Mouse (Mus musculus) C2C12 (cell line): ENCODE measurements at regions not wholly inside any gene's neighbourhood (a gene's known extent, or its start where the extent isn't known, plus 50 kb on each side); places are given as distances from the start of the nearest gene placed in this dataset.

ENCODE experiments used
- H3K27me3 ChIP-seq: one replicate; pipeline ENCODE4 v1.6.1; 2011; ENCODE audit not compliant: control insufficient read depth, insufficient read depth, insufficient read length
- H3K36me3 ChIP-seq: one replicate; pipeline ENCODE4 v1.6.1; 2011; ENCODE audit not compliant: control insufficient read depth, insufficient read depth
- H3K4me3 ChIP-seq: one replicate; pipeline ENCODE4 v1.5.1; 2011; ENCODE audit warnings: mild to moderate bottlenecking, control low read depth; ENCODE audit not compliant: poor library complexity, insufficient read depth, severe bottlenecking
- H3K79me2 ChIP-seq: one replicate; pipeline ENCODE4 v1.6.1; 2011; ENCODE audit not compliant: control insufficient read depth, insufficient read depth
- H3K79me3 ChIP-seq: one replicate; pipeline ENCODE4 v1.6.1; 2011; ENCODE audit warnings: low read depth, control low read depth
- H3ac ChIP-seq: one replicate; pipeline ENCODE3; 2011; ENCODE audit warnings: low read depth; ENCODE audit not compliant: control insufficient read depth, insufficient read length
- CEBPB ChIP-seq: IDR thresholded peaks from one replicate; pipeline ENCODE4 v1.6.1; 2011; ENCODE audit warnings: low read depth, mild to moderate bottlenecking, control low read depth, moderate library complexity
- CTCF ChIP-seq: IDR thresholded peaks from one replicate; pipeline ENCODE4 v1.5.1; 2011; ENCODE audit not compliant: control insufficient read depth, insufficient read depth, insufficient read length
- FOSL1 ChIP-seq: IDR thresholded peaks from one replicate; pipeline ENCODE4 v1.8.0; 2011; ENCODE audit warnings: mild to moderate bottlenecking, low read length; ENCODE audit not compliant: poor library complexity, insufficient read depth, severe bottlenecking
- MAX ChIP-seq: IDR thresholded peaks from one replicate; pipeline ENCODE4 v1.6.1; 2011; ENCODE audit warnings: mild to moderate bottlenecking, control low read depth
- MYOD1 ChIP-seq: IDR thresholded peaks from one replicate; pipeline ENCODE4 v1.6.1; 2011; ENCODE audit warnings: low read depth; ENCODE audit not compliant: control insufficient read depth, insufficient read length
- MYOG ChIP-seq: IDR thresholded peaks from one replicate; pipeline ENCODE4 v1.6.1; 2011; ENCODE audit not compliant: control insufficient read depth, insufficient read length; ENCODE audit errors: extremely low read depth
- USF1 ChIP-seq: IDR thresholded peaks from one replicate; pipeline ENCODE4 v1.6.1; 2011; ENCODE audit warnings: low read depth, mild to moderate bottlenecking, control low read depth, moderate library complexity

GRCm38 (mm10) chr19:27563592-27563991 lies 134.0 kb upstream of the Pum3 start:
- H3K27me3 ChIP-seq, result no peaks in the 10 kb centered on the region
- no peaks in the 10 kb centered on the region for H3K36me3 ChIP-seq
- no peak overlapping the region for H3K4me3 ChIP-seq
- no peak for TF ChIP-seq CTCF
- no peak for TF ChIP-seq USF1
- TF ChIP-seq FOSL1, result no peak
- TF ChIP-seq CEBPB, result no peak
- no peak for TF ChIP-seq MYOG
- TF ChIP-seq MYOD1, result no peak
- no peak for TF ChIP-seq MAX
- H3K79me2 ChIP-seq, result no peaks in the 10 kb centered on the region
- H3K79me3 ChIP-seq, result no peaks in the 10 kb centered on the region
- H3ac ChIP-seq, result no peak overlapping the region

- Histone ChIP-seq H3K79me3 (no peaks in the 10 kb centered on the region), H3K36me3 (no peaks in the 10 kb centered on the region), H3ac (no peak overlapping the region), H3K4me3 (no peak overlapping the region), H3K27me3 (peaks cover 3% of the 10 kb centered on the region), H3K79me2 (no peaks in the 10 kb centered on the region)
- TF ChIP-seq FOSL1 (no peak), CEBPB (no peak), CTCF (no peak)
These were observed 128.6 kb upstream of the Pum3 start for GRCm38 (mm10) chr19:27558199-27558598.

- no peaks in the 10 kb centered on the region for H3K79me3 ChIP-seq
- no peaks in the 10 kb centered on the region for H3K36me3 ChIP-seq
- peaks cover 3% of the 10 kb centered on the region for H3K27me3 ChIP-seq
- no peaks in the 10 kb centered on the region for H3K79me2 ChIP-seq
- TF ChIP-seq FOSL1, result no peak
- no peak for TF ChIP-seq CEBPB
- no peak for TF ChIP-seq MYOD1
- no peak for TF ChIP-seq USF1
- no peak overlapping the region for H3ac ChIP-seq
- H3K4me3 ChIP-seq, result no peak overlapping the region
These were observed 127.1 kb upstream of the Pum3 start for GRCm38 (mm10) chr19:27556697-27557096.

GRCm38 (mm10) chr19:27554841-27555240 lies 125.2 kb upstream of the Pum3 start:
- TF ChIP-seq CEBPB (no peak), FOSL1 (no peak), MAX (no peak), MYOG (no peak), MYOD1 (no peak), CTCF (no peak), USF1 (no peak)
- Histone ChIP-seq H3K79me3 (no peaks in the 10 kb centered on the region), H3K79me2 (no peaks in the 10 kb centered on the region), H3K36me3 (no peaks in the 10 kb centered on the region), H3K4me3 (no peak overlapping the region), H3ac (no peak overlapping the region), H3K27me3 (peaks cover 3% of the 10 kb centered on the region)

- Histone ChIP-seq H3K36me3 (no peaks in the 10 kb centered on the region), H3K79me2 (no peaks in the 10 kb centered on the region), H3K79me3 (no peaks in the 10 kb centered on the region), H3ac (no peak overlapping the region), H3K27me3 (peaks cover 3% of the 10 kb centered on the region), H3K4me3 (no peak overlapping the region)
- TF ChIP-seq MYOD1, result no peak
These were observed 123.6 kb upstream of the Pum3 start for GRCm38 (mm10) chr19:27553266-27553665.

- Histone ChIP-seq H3K79me3 (no peaks in the 10 kb centered on the region), H3K79me2 (no peaks in the 10 kb centered on the region), H3K27me3 (no peaks in the 10 kb centered on the region), H3ac (no peak overlapping the region), H3K4me3 (no peak overlapping the region), H3K36me3 (no peaks in the 10 kb centered on the region)
- TF ChIP-seq MYOG, result no peak
- no peak for TF ChIP-seq MAX
- TF ChIP-seq FOSL1, result no peak
- no peak for TF ChIP-seq CTCF
- no peak for TF ChIP-seq MYOD1
- no peak for TF ChIP-seq CEBPB
- no peak for TF ChIP-seq USF1
These were observed 108.1 kb upstream of the Pum3 start for GRCm38 (mm10) chr19:27537746-27538145.
